Mouse (Mus musculus): ENCODE data around the gene Spns3. TPM values are rescaled to one million over a fixed set of nuclear protein-coding genes. Genes with fewer than 3 reads are reported as not detected.

Spns3 gene
- polyA plus RNA-seq, 1 experiment from 2014 or later: not detected

- no peak overlapping the region for H3K4me3 ChIP-seq (ENCODE audit: low read depth, low read length)
- no peak overlapping the region for H3K27ac ChIP-seq (ENCODE audit: low read depth, low read length)
- ATAC-seq (replicated peaks; ENCODE audit: low FRiP score) (no peak), DNase-seq (ENCODE audit: low spot score) (no peak)
- no peak overlapping the region for H3K4me2 ChIP-seq (ENCODE audit: low read depth, low read length, severe bottlenecking)
- H3K4me1 ChIP-seq (replicated peaks; ENCODE audit: control insufficient read depth, insufficient read depth, low read length): no peaks in the 10 kb centered on the region
- no peaks in the 10 kb centered on the region for H3K27me3 ChIP-seq (ENCODE audit: control insufficient read depth, insufficient read depth, low read length)
- 80% methylated on average over 7 of the region's 7 CpGs for WGBS
- H3K36me3 ChIP-seq (ENCODE audit: control insufficient read depth, insufficient read depth, low read length): no peaks in the 10 kb centered on the region
- no peaks in the 10 kb centered on the region for H3K9me3 ChIP-seq (ENCODE audit: control insufficient read depth, low read length)
- H3K9ac ChIP-seq (ENCODE audit: low read length): no peak overlapping the region
These were observed 16.0 kb upstream of the Spns3 start for GRCm38 (mm10) chr11:72566304-72566703.

DNA sequence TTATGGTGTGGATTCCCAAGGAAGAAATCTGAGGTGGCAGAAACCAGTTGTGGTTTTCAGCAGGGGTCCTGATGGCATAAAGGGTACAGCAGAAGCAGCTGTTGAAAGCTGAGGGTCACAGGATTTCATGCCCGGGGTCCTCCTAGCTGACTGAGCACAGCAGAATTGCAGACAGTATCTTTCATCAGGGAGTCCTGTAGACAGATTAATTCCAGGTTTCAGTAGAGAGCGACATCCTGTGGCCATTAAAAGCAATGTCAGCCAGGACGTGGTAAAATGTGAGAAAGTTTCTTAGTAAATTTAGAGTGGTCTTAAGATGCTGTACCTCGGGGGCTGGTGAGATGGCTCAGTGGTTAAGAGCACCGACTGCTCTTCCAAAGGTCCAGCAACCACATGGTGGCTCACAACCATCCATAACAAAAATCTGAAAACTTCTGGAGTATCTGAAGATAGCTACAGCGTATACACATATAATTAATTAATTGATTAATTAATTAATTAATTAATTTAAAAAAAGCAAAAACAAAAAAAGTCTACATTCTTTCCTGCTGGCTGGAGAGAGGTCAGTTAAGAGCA is 14.0 kb upstream of the Spns3 start:
- ATAC-seq (replicated peaks; ENCODE audit: low FRiP score) (no peak), DNase-seq (ENCODE audit: low spot score) (no peak)
- H3K9ac ChIP-seq (ENCODE audit: low read length): no peak overlapping the region
- H3K36me3 ChIP-seq (ENCODE audit: control insufficient read depth, insufficient read depth, low read length): no peaks in the 10 kb centered on the region
- no peak overlapping the region for H3K27ac ChIP-seq (ENCODE audit: low read depth, low read length)
- WGBS: 31% methylated on average over 6 of the region's 6 CpGs
- H3K4me3 ChIP-seq (ENCODE audit: low read depth, low read length): no peak overlapping the region
- no peaks in the 10 kb centered on the region for H3K9me3 ChIP-seq (ENCODE audit: control insufficient read depth, low read length)
- no peak overlapping the region for H3K4me2 ChIP-seq (ENCODE audit: low read depth, low read length, severe bottlenecking)
- H3K4me1 ChIP-seq (replicated peaks; ENCODE audit: control insufficient read depth, insufficient read depth, low read length): no peaks in the 10 kb centered on the region
- no peaks in the 10 kb centered on the region for H3K27me3 ChIP-seq (ENCODE audit: control insufficient read depth, insufficient read depth, low read length)

- Histone ChIP-seq H3K36me3 (ENCODE audit: control insufficient read depth, insufficient read depth, low read length) (no peaks in the 10 kb centered on the region), H3K27me3 (ENCODE audit: control insufficient read depth, insufficient read depth, low read length) (no peaks in the 10 kb centered on the region)
- 85% methylated on average over 3 of the region's 3 CpGs for WGBS
These were observed 10.4 kb upstream of the Spns3 start for GRCm38 (mm10) chr11:72560661-72561060.

GRCm38 (mm10) chr11:72558155-72558554 is 7.8 kb upstream of the Spns3 start:
- 79% methylated on average over 5 of the region's 5 CpGs for WGBS
- Histone ChIP-seq H3K27ac (ENCODE audit: low read depth, low read length) (no peak overlapping the region), H3K4me2 (ENCODE audit: low read depth, low read length, severe bottlenecking) (no peak overlapping the region), H3K9me3 (ENCODE audit: control insufficient read depth, low read length) (no peaks in the 10 kb centered on the region), H3K27me3 (ENCODE audit: control insufficient read depth, insufficient read depth, low read length) (no peaks in the 10 kb centered on the region), H3K36me3 (ENCODE audit: control insufficient read depth, insufficient read depth, low read length) (no peaks in the 10 kb centered on the region), H3K9ac (ENCODE audit: low read length) (no peak overlapping the region), H3K4me1 (replicated peaks; ENCODE audit: control insufficient read depth, insufficient read depth, low read length) (no peaks in the 10 kb centered on the region), H3K4me3 (ENCODE audit: low read depth, low read length) (no peak overlapping the region)
- ATAC-seq (replicated peaks; ENCODE audit: low FRiP score) (no peak), DNase-seq (ENCODE audit: low spot score) (no peak)

More at GRCm38 (mm10) chr11:72560661-72561060, 10.4 kb upstream of the Spns3 start:
- no peak for ATAC-seq (replicated peaks; ENCODE audit: low FRiP score)
- Histone ChIP-seq H3K4me3 (ENCODE audit: low read depth, low read length) (no peak overlapping the region), H3K4me1 (replicated peaks; ENCODE audit: control insufficient read depth, insufficient read depth, low read length) (no peaks in the 10 kb centered on the region), H3K4me2 (ENCODE audit: low read depth, low read length, severe bottlenecking) (no peak overlapping the region), H3K9me3 (ENCODE audit: control insufficient read depth, low read length) (no peaks in the 10 kb centered on the region), H3K9ac (ENCODE audit: low read length) (no peak overlapping the region), H3K27ac (ENCODE audit: low read depth, low read length) (no peak overlapping the region)
- DNase-seq (ENCODE audit: low spot score): no peak

GRCm38 (mm10) chr11:72556953-72557352 is 6.6 kb upstream of the Spns3 start:
- Histone ChIP-seq H3K9ac (ENCODE audit: low read length) (no peak overlapping the region), H3K36me3 (ENCODE audit: control insufficient read depth, insufficient read depth, low read length) (no peaks in the 10 kb centered on the region), H3K27me3 (ENCODE audit: control insufficient read depth, insufficient read depth, low read length) (no peaks in the 10 kb centered on the region), H3K9me3 (ENCODE audit: control insufficient read depth, low read length) (no peaks in the 10 kb centered on the region), H3K4me1 (replicated peaks; ENCODE audit: control insufficient read depth, insufficient read depth, low read length) (no peaks in the 10 kb centered on the region), H3K4me3 (ENCODE audit: low read depth, low read length) (no peak overlapping the region), H3K4me2 (ENCODE audit: low read depth, low read length, severe bottlenecking) (no peak overlapping the region), H3K27ac (ENCODE audit: low read depth, low read length) (no peak overlapping the region)
- ATAC-seq (replicated peaks; ENCODE audit: low FRiP score) (no peak), DNase-seq (ENCODE audit: low spot score) (no peak)
- WGBS: 74% methylated on average over 2 of the region's 2 CpGs

DNA sequence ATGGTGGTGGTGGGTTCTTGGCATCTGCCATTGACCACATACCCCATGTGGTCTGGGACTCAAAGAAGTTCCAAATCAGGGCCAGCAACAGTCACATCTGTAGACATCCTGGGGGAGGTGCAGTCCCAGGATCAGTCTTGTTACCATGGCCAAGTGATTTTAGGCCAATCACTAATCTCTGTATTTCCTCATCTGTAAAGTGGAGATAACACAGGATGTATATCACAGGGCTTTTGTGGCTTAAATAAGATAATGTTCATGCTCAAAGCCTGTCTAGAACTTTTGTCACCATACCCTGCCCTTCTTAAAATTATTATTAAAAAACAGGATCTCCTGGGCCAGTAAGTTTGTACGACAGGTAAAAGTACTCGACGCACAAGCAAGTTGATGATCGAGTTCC is 6.2 kb upstream of the Spns3 start:
- H3K27me3 ChIP-seq (ENCODE audit: control insufficient read depth, insufficient read depth, low read length): no peaks in the 10 kb centered on the region
- ATAC-seq (replicated peaks; ENCODE audit: low FRiP score): no peak
- whole genome bisulfite sequencing: 93% methylated on average over 4 of the region's 4 CpGs

GRCm38 (mm10) chr11:72551531-72552105 is 1.3 kb upstream of the Spns3 start:
- no peaks in the 10 kb centered on the region for H3K9me3 ChIP-seq (ENCODE audit: control insufficient read depth, low read length)
- DNase-seq (ENCODE audit: low spot score) (no peak), ATAC-seq (replicated peaks; ENCODE audit: low FRiP score) (no peak)
- H3K27ac ChIP-seq (ENCODE audit: low read depth, low read length): no peak overlapping the region
- no peak overlapping the region for H3K4me2 ChIP-seq (ENCODE audit: low read depth, low read length, severe bottlenecking)
- H3K9ac ChIP-seq (ENCODE audit: low read length): no peak overlapping the region
- H3K36me3 ChIP-seq (ENCODE audit: control insufficient read depth, insufficient read depth, low read length): no peaks in the 10 kb centered on the region
- 85% methylated on average over 7 of the region's 7 CpGs for WGBS
- no peaks in the 10 kb centered on the region for H3K27me3 ChIP-seq (ENCODE audit: control insufficient read depth, insufficient read depth, low read length)
- H3K4me1 ChIP-seq (replicated peaks; ENCODE audit: control insufficient read depth, insufficient read depth, low read length): no peaks in the 10 kb centered on the region
- H3K4me3 ChIP-seq (ENCODE audit: low read depth, low read length): no peak overlapping the region

More for the DNA sequence above, 6.2 kb upstream of the Spns3 start:
- Histone ChIP-seq H3K36me3 (ENCODE audit: control insufficient read depth, insufficient read depth, low read length) (no peaks in the 10 kb centered on the region), H3K4me2 (ENCODE audit: low read depth, low read length, severe bottlenecking) (no peak overlapping the region), H3K4me1 (replicated peaks; ENCODE audit: control insufficient read depth, insufficient read depth, low read length) (no peaks in the 10 kb centered on the region), H3K9me3 (ENCODE audit: control insufficient read depth, low read length) (no peaks in the 10 kb centered on the region), H3K27ac (ENCODE audit: low read depth, low read length) (no peak overlapping the region), H3K9ac (ENCODE audit: low read length) (no peak overlapping the region), H3K4me3 (ENCODE audit: low read depth, low read length) (no peak overlapping the region)
- no peak for DNase-seq (ENCODE audit: low spot score)

DNA sequence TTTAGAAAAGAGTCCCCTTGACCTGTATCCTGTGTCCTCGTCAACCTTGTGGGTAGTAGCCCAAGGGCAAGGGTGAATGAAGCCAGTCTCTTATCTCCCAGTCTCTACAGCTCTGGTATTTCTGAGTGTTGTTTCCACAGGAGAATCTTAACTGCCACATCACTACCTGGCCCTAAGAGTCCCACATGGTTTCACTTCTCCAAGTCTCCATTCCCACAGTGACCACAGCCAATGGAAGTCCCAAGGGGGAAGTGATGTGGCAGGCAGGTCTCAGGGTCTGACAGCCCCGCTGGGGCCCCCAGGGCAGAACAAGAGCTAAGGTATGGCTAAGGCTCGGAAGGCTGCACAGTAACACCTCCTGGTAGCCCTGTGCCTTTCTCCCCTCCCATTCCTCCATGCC is 3.1 kb downstream of the Spns3 start:
- Histone ChIP-seq H3K4me1 (replicated peaks; ENCODE audit: control insufficient read depth, insufficient read depth, low read length) (no peaks in the 10 kb centered on the region), H3K27me3 (ENCODE audit: control insufficient read depth, insufficient read depth, low read length) (no peaks in the 10 kb centered on the region), H3K36me3 (ENCODE audit: control insufficient read depth, insufficient read depth, low read length) (no peaks in the 10 kb centered on the region), H3K9ac (ENCODE audit: low read length) (no peak overlapping the region), H3K4me3 (ENCODE audit: low read depth, low read length) (no peak overlapping the region), H3K4me2 (ENCODE audit: low read depth, low read length, severe bottlenecking) (no peak overlapping the region), H3K27ac (ENCODE audit: low read depth, low read length) (no peak overlapping the region), H3K9me3 (ENCODE audit: control insufficient read depth, low read length) (no peaks in the 10 kb centered on the region)
- 81% methylated on average over 3 of the region's 3 CpGs for WGBS
- no peak for DNase-seq (ENCODE audit: low spot score)
- ATAC-seq (replicated peaks; ENCODE audit: low FRiP score): no peak

DNA sequence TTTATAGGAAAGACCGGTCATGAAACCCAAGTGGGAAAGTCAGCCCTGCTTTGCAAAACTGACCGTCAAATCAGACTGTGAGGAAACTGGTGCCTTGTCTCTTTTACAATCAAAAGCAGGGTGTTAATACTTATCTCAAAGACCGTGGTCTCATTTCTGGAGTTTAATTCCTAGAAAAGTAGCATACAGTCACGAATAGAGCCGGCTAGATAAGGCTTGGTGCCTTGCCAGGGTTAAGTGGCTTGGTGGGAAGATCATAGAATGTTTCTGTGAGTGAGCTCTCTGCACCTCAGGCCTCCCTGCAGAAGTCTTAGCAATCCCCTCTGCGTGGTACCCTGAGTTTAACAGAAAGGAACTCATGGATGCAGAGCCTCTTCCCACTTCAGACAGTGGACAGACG is 5.6 kb downstream of the Spns3 start:
- no peaks in the 10 kb centered on the region for H3K9me3 ChIP-seq (ENCODE audit: control insufficient read depth, low read length)
- no peaks in the 10 kb centered on the region for H3K4me1 ChIP-seq (replicated peaks; ENCODE audit: control insufficient read depth, insufficient read depth, low read length)
- no peaks in the 10 kb centered on the region for H3K36me3 ChIP-seq (ENCODE audit: control insufficient read depth, insufficient read depth, low read length)
- H3K4me2 ChIP-seq (ENCODE audit: low read depth, low read length, severe bottlenecking): no peak overlapping the region
- H3K4me3 ChIP-seq (ENCODE audit: low read depth, low read length): no peak overlapping the region
- no peak overlapping the region for H3K9ac ChIP-seq (ENCODE audit: low read length)
- H3K27me3 ChIP-seq (ENCODE audit: control insufficient read depth, insufficient read depth, low read length): no peaks in the 10 kb centered on the region
- 81% methylated on average over 7 of the region's 7 CpGs for WGBS
- ATAC-seq (replicated peaks; ENCODE audit: low FRiP score) (no peak), DNase-seq (ENCODE audit: low spot score) (no peak)
- H3K27ac ChIP-seq (ENCODE audit: low read depth, low read length): no peak overlapping the region

Measured in forebrain, embryonic 11.5 days (tissue).